Mouse (Mus musculus): ENCODE data around the gene Secisbp2l. TPM values are rescaled to one million over a fixed set of nuclear protein-coding genes. Genes with fewer than 3 reads are reported as not detected.

Secisbp2l gene
- polyA plus RNA-seq, 1 experiment from 2014 or later = 5.7 TPM

DNA sequence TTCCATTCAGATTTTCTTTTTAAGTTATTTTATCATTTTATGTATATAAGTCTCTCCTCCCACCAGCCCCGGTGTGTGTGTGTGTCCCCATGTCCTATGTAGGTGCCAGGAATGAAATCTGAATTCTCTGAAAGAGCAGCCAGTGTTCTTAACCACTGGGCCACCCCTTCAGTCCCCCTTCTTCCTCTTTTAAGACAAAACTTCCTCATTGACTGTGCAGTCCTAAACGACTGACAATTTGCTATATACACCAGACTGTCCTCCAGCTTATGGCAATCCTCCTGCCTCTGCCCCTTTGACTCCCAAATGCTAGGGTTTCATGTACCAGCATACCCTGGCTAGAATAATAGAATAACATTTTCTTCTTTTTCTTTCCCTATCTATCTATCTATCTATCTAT lies 12.4 kb upstream of the Secisbp2l start:
- H3K4me2 ChIP-seq (ENCODE audit: low read depth, low read length) = no peak overlapping the region
- no peaks in the 10 kb centered on the region for H3K27me3 ChIP-seq (ENCODE audit: insufficient read depth, low read length)
- no peak for DNase-seq
- no peaks in the 10 kb centered on the region for H3K36me3 ChIP-seq (replicated peaks; ENCODE audit: insufficient read depth, low read length)
- H3K9me3 ChIP-seq (ENCODE audit: low read length) = no peaks in the 10 kb centered on the region
- no peak overlapping the region for H3K4me3 ChIP-seq (ENCODE audit: low read depth, low read length)
- ATAC-seq = no peak
- TF ChIP-seq CTCF (IDR thresholded peaks at IDR 0.05; ENCODE audit: low read depth) (no peak), EP300 (IDR thresholded peaks at IDR 0.05; ENCODE audit: low read depth) (no peak)
- no peak overlapping the region for H3K27ac ChIP-seq (ENCODE audit: low read depth)
- peaks cover 8% of the 10 kb centered on the region for H3K4me1 ChIP-seq (ENCODE audit: insufficient read depth)
- 42% methylated on average over 2 of the region's 2 CpGs for WGBS (ENCODE audit: insufficient replicate concordance)
- H3K9ac ChIP-seq (replicated peaks) = no peak overlapping the region

DNA sequence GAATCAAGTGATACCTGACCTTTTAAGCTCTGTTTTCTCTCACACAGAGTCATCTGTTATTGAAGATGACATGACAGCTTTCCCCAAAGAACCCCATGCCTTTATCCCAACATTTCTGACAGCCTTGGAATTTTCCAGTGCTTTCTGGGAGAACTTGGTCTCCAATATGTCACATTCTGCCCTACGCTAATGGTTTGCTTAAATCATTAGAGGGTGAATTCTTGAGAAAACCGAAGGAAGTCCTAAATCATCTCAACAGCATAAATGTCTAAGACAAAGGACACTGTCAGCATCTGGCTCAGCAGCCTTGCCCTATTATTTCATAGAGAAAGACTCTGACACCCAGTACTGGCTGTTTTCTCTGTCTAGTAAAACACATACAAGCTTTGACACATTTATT lies 11.5 kb upstream of the Secisbp2l start:
- ATAC-seq (no peak), DNase-seq (no peak)
- Histone ChIP-seq H3K4me1 (ENCODE audit: insufficient read depth) (peaks cover 8% of the 10 kb centered on the region), H3K9me3 (ENCODE audit: low read length) (no peaks in the 10 kb centered on the region), H3K4me2 (ENCODE audit: low read depth, low read length) (no peak overlapping the region), H3K9ac (replicated peaks) (no peak overlapping the region), H3K36me3 (replicated peaks; ENCODE audit: insufficient read depth, low read length) (no peaks in the 10 kb centered on the region), H3K4me3 (ENCODE audit: low read depth, low read length) (no peak overlapping the region), H3K27ac (ENCODE audit: low read depth) (no peak overlapping the region), H3K27me3 (ENCODE audit: insufficient read depth, low read length) (no peaks in the 10 kb centered on the region)
- WGBS (ENCODE audit: insufficient replicate concordance) = 65% methylated on average over 2 of the region's 2 CpGs
- TF ChIP-seq EP300 (IDR thresholded peaks at IDR 0.05; ENCODE audit: low read depth) (no peak), CTCF (IDR thresholded peaks at IDR 0.05; ENCODE audit: low read depth) (no peak)

DNA sequence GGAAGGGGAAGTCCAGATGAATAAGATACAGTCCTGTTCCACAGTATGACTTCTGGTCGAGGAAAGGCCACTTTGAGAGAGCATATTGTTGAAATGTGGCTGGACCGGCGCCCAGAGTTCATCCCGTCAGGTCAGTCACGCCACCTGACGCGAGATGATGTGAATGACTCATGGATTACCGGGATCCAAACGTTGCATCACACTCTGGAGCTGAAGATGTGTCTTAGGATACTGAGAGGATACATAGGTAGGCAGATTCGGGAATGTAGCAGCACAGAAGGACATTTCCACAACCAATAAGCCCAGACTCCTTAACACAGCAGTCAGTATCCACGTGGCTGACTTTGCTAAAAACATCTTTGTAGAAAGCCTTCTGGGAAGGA lies 10.2 kb upstream of the Secisbp2l start:
- peak; percentile 44 for DNase-seq
- no peaks in the 10 kb centered on the region for H3K36me3 ChIP-seq (replicated peaks; ENCODE audit: insufficient read depth, low read length)
- H3K4me1 ChIP-seq (ENCODE audit: insufficient read depth) = peaks cover 8% of the 10 kb centered on the region
- H3K9me3 ChIP-seq (ENCODE audit: low read length) = no peaks in the 10 kb centered on the region
- 69% methylated on average over 11 of the region's 11 CpGs for WGBS (ENCODE audit: insufficient replicate concordance)
- H3K27me3 ChIP-seq (ENCODE audit: insufficient read depth, low read length) = no peaks in the 10 kb centered on the region
- no peak overlapping the region for H3K4me3 ChIP-seq (ENCODE audit: low read depth, low read length)
- no peak overlapping the region for H3K4me2 ChIP-seq (ENCODE audit: low read depth, low read length)
- no peak overlapping the region for H3K9ac ChIP-seq (replicated peaks)
- TF ChIP-seq EP300 (IDR thresholded peaks at IDR 0.05; ENCODE audit: low read depth) (no peak), CTCF (IDR thresholded peaks at IDR 0.05; ENCODE audit: low read depth) (no peak)
- no peak overlapping the region for H3K27ac ChIP-seq (ENCODE audit: low read depth)
- peak; percentile 76 for ATAC-seq

DNA sequence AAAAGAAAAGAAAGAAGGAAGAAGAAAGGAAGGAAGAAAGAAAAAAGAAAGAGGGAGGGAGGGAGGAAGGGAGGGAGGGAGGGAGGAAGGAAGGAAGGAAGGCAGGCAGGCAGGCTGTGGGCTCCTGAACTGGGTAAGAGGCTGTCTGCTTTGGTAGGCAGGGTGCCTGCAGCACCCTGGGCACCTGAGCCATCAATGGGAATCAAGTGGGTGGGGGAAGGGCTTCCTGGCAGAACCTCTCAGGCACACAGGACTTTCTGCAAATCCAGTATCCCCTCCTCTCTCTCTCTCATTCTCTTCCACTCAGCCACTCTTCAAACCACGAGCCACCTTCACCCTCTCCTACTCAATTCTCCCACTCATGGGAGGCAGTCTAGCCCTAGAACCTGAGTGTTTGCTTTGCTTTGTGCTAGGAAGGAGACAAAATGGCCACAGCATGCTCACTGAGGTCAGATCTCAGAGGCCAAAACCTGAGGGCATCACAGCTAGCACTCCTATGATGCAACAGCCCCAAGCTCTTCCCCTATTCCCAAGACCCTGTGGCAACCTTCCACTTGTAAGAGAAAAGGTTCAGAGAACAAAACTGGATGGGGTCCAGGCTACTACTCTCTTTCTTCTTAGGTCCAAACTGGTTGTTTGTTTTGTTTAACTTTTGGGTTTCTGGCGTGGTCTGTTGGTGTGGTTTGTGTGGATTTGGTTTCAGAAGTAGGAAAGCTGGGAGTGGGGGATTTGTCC lies 9.6 kb upstream of the Secisbp2l start:
- H3K36me3 ChIP-seq (replicated peaks; ENCODE audit: insufficient read depth, low read length) = no peaks in the 10 kb centered on the region
- no peaks in the 10 kb centered on the region for H3K9me3 ChIP-seq (ENCODE audit: low read length)
- 0 out of 2 replicates have a peak overlapping the region, but pooled peaks have one; percentile 22 for H3K4me2 ChIP-seq (ENCODE audit: low read depth, low read length)
- H3K27me3 ChIP-seq (ENCODE audit: insufficient read depth, low read length) = no peaks in the 10 kb centered on the region
- H3K4me1 ChIP-seq (ENCODE audit: insufficient read depth) = peaks cover 8% of the 10 kb centered on the region
- H3K4me3 ChIP-seq (ENCODE audit: low read depth, low read length) = no peak overlapping the region
- WGBS (ENCODE audit: insufficient replicate concordance) = 33% methylated on average over 2 of the region's 2 CpGs
- 0 out of 2 replicates have a peak overlapping the region, but pooled peaks have one; percentile 36 for H3K27ac ChIP-seq (ENCODE audit: low read depth)
- DNase-seq (no peak), ATAC-seq (peak; percentile 30)
- TF ChIP-seq EP300 (IDR thresholded peaks at IDR 0.05; ENCODE audit: low read depth) (no peak), CTCF (IDR thresholded peaks at IDR 0.05; ENCODE audit: low read depth) (no peak)
- H3K9ac ChIP-seq (replicated peaks) = no peak overlapping the region

DNA sequence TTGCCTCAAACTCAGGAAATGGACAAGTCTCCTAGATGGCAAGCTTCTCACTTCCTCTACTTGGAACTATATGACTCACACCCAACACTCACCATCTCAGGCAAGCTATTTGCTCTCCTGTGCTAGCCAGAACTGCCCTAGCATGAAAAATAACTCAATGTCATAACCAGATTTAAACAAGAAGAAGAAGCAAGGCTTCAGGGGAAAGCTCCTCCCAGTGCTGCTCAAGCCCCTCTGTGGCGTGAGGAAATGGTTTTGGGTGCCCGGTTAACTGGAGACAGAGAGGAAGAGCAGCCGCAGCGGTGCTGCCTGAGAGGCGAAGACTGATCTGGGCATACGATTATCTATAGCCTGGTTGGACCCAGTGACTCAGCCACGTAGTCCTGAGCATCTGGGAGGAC lies 8.8 kb upstream of the Secisbp2l start:
- WGBS (ENCODE audit: insufficient replicate concordance) = 18% methylated on average over 7 of the region's 7 CpGs
- H3K9me3 ChIP-seq (ENCODE audit: low read length) = no peaks in the 10 kb centered on the region
- H3K27ac ChIP-seq (ENCODE audit: low read depth) = peak overlapping the region; percentile 59; the same call in 1 of the 2 replicates
- peaks cover 8% of the 10 kb centered on the region for H3K4me1 ChIP-seq (ENCODE audit: insufficient read depth)
- DNase-seq (no peak), ATAC-seq (peak; percentile 46)
- no peaks in the 10 kb centered on the region for H3K27me3 ChIP-seq (ENCODE audit: insufficient read depth, low read length)
- H3K9ac ChIP-seq (replicated peaks) = no peak overlapping the region
- H3K36me3 ChIP-seq (replicated peaks; ENCODE audit: insufficient read depth, low read length) = no peaks in the 10 kb centered on the region
- no peak overlapping the region for H3K4me3 ChIP-seq (ENCODE audit: low read depth, low read length)
- TF ChIP-seq CTCF (IDR thresholded peaks at IDR 0.05; ENCODE audit: low read depth) = no peak
- H3K4me2 ChIP-seq (ENCODE audit: low read depth, low read length) = 0 out of 2 replicates have a peak overlapping the region, but pooled peaks have one; percentile 22

DNA sequence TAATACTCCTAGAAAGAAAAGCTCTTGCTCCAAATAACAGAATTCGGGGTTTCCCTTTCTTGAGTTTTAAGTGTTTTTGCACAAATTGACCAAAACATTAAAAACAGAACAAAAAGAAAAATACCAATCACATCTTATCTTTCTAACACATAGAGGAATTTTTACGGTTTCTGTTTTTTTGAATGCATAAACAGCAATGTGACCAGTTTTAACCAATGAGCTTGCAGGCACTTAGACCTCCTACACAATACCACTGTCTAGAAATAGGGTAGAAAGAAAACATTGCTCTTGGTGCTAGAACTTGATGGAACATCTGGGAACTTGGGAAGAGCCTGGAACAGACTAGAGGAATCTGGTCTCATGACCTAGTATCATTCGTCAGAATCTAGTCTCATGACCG lies 7.6 kb upstream of the Secisbp2l start:
- ATAC-seq = no peak
- H3K27ac ChIP-seq (ENCODE audit: low read depth) = no peak overlapping the region
- no peaks in the 10 kb centered on the region for H3K9me3 ChIP-seq (ENCODE audit: low read length)
- no peak for DNase-seq
- TF ChIP-seq CTCF (IDR thresholded peaks at IDR 0.05; ENCODE audit: low read depth) (no peak), EP300 (IDR thresholded peaks at IDR 0.05; ENCODE audit: low read depth) (no peak)
- H3K27me3 ChIP-seq (ENCODE audit: insufficient read depth, low read length) = no peaks in the 10 kb centered on the region
- no peak overlapping the region for H3K9ac ChIP-seq (replicated peaks)
- H3K4me1 ChIP-seq (ENCODE audit: insufficient read depth) = peaks cover 8% of the 10 kb centered on the region
- no peaks in the 10 kb centered on the region for H3K36me3 ChIP-seq (replicated peaks; ENCODE audit: insufficient read depth, low read length)
- H3K4me2 ChIP-seq (ENCODE audit: low read depth, low read length) = no peak overlapping the region
- no peak overlapping the region for H3K4me3 ChIP-seq (ENCODE audit: low read depth, low read length)
- WGBS (ENCODE audit: insufficient replicate concordance) = 87% methylated on average over 4 of the region's 4 CpGs
